Mouse (Mus musculus) retina, postnatal 7 days (tissue): Measurements from ENCODE around the gene Fgf10.

Experiments
- DNase-seq: peaks from one replicate; pipeline ENCODE4 v3.0.0-alpha.2; 2012; ENCODE audit warnings: low read depth, low spot score

Fgf10 gene

DNA sequence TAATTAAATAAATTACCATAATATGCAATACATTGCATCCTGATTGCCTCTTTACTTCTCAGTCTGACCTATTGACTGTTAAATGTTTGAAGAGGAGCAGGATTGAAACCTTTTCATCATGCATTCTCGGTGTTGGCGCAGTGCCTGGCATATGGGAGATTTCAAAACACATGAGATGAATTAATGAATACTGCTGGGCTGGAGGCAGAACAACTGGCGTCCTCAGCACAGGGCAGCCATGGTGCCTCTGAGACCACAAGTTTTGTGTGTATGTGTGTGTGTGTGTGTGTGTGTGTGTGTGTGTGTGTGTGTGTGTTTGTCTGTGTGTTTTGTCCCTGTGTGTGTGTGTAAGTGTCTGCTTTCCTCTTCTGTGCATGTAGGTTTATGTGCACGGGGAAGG lies 165.5 kb downstream of the Fgf10 start:
- no peak for DNase-seq
